Mouse (Mus musculus) CD8-positive naive resting alpha-beta T cell, adult 2 months (primary cell): Measurements from ENCODE around the gene Clpb.

Source experiments
- DNase-seq, 2 experiments: peaks; one replicate each; pipeline ENCODE4 v3.0.0; 2022; ENCODE audit warnings: low read depth in 2 of 2, low spot score in 2 of 2

The Clpb gene

DNA sequence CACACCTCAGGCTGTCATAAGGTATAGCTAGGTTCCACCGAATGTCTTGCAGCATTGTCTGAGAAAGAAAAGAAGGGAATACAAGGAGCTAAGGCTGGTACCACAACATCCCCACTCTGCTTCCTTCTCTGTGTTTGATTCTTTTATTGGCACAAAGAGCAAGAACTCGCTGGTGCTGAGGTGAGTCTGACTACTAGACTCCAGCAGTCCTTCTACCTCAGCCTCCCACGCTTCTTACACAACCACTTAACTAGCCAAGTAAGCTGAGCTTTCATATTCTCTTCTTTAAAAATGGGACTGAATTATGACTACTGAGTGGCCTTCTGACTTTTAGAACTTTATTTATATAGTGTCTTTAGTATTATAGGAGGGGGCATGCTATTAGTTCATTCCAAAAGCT, 56.9 kb downstream of the Clpb start:
- no peak for DNase-seq

DNA sequence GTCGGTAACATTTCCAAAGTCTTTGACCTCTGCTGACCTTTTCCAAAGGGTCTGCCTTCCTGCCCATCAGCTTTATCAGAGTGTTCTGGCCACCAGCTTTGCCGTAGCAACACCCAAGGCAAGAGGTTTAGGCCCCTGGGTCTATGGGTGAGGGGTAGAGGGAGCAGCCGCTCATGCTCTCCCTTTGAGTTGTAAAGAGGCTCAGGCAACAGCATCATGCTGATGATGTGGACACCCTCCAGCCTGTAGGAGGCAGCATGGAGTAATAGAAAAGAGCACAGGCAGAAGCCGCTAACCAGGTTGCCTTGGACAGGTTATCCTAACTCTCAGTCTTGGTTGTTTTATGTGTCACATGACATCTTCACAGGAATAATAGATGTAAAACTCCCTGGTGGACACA, 61.6 kb downstream of the Clpb start:
- peak in 1 of 2 experiments; percentile 8 for DNase-seq

DNA sequence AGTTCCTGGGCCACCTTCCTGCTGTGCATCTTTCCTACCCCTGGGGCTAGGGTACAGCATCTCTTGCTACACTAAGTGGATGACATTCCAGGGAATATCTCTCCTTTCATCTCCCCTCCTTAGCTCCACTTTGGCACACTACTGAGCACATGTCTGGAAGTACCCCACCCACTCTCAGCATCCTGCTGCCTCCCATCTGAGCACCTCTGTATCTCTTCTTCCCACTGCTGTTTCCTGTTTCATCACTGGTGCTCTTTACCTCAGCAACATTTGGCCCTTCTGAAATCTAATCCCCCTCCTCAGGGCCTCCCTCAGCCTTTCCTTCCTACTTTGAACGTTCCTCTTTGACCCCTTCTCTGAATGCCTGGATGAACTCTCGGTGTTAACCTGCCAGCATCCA, 63.5 kb downstream of the Clpb start:
- DNase-seq: no peak

DNA sequence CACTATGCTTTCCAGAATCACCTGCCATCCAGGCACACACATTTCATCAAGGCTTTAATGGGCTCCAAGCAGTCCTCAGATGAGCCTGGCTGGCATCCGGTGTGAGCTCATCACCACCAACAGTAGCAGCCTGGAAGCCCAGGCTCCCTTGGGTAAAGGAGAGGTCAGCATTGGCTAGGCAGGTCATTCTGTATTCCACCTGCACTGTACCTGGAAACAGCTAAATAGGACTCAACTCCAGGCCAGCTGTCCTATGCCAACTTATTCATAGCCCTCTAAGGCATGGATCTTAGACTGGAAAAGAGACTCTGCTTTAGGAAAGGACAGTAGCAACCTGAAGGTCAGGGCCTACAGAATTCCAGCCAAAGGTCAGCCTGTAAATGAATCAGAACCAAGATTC, 68.7 kb downstream of the Clpb start:
- no peak for DNase-seq

DNA sequence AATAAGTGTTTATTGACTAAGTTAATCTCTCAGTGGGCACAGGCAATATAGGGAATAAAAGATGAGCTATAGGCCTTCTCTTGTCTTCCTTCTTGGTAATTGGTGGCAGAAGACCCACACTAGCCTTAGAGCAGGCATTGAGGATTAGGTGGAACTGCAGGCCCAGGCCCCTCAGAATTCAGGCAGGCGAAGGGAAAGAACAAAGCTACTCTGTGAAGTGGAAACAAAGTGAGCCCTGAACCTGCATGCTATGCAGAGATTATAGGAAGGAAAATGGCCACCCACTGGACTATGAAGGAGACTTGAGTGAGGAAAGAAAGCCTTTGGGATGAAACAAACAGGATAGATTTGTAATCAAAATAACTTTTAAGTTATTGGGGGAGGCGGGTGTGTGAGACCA, 69.6 kb downstream of the Clpb start:
- no peak for DNase-seq

DNA sequence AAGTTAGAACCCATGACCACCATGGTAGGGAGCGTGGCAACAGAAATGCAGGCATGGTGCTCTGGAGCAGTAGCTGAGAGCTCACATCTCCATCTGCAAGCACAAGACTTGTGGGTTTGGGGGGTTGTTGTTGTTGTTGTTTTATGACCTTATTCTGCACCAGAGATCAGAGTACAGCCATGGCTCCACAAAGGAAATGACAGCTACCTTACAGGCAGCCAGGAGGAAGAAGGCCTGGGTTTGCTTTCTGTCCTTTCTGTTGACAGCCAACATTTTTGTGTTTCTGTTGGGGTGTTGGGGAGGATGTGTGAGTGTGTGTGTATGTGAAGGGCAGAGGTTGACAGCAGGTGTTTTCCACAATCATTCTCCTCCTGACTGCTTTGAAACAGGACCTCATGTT, 71.9 kb downstream of the Clpb start:
- no peak for DNase-seq

DNA sequence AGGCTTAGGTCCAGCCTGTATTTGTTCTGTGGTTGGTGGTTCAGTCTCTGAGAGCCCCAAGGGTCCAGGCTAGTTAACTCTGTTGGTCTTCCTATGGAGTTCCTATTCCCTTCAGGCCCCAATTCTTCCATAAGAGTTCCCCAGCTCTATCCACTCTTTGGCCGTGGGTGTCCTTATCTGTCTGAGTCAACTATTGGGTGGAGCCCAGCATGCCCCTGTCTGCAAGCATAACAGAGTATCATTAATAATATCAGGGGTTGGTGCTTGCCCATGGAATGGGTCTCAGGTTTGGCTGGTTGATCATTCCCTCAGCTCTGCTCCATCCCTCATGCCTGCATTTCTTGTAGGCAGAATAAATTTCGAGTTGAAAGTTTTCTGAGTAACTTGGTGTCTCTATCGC, 74.3 kb downstream of the Clpb start:
- DNase-seq: no peak

DNA sequence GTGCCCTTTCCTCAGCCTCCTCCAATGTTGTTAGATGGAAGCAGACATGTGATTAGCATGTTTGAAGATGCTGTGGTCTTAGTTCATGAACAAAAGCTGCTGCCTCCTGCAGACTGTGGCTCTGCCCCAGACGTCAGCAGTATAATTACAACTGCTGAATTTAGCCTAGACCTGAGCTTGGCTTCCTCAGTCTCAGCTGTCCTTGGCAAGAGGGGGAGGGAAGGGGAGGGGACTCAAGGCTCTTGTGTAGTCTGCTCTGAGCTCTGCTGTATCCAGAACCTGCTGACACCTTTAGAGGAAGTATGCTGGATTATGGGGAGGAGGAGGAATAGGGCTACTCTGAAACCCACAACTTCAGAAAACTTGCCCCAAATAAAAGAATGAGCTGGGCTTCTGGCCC, 76.2 kb downstream of the Clpb start:
- DNase-seq: no peak

DNA sequence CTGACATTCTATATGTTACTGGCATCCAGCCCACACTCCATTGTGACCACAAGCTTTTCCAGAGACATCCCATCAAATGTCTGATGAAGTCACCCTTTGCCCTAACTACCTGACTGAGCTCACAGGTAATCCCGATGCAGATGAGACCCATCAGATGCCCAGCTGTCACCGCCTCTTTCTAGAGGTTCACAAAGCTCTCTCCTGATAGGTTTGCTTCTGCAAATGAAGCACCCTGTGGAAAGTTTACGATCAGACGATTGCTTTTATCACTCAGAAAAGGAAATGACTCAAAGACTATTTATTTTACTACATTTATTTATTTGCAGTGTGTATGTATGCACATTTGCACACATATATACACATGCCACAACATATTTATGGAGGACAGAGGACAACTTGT, 80.1 kb downstream of the Clpb start:
- DNase-seq: no peak

DNA sequence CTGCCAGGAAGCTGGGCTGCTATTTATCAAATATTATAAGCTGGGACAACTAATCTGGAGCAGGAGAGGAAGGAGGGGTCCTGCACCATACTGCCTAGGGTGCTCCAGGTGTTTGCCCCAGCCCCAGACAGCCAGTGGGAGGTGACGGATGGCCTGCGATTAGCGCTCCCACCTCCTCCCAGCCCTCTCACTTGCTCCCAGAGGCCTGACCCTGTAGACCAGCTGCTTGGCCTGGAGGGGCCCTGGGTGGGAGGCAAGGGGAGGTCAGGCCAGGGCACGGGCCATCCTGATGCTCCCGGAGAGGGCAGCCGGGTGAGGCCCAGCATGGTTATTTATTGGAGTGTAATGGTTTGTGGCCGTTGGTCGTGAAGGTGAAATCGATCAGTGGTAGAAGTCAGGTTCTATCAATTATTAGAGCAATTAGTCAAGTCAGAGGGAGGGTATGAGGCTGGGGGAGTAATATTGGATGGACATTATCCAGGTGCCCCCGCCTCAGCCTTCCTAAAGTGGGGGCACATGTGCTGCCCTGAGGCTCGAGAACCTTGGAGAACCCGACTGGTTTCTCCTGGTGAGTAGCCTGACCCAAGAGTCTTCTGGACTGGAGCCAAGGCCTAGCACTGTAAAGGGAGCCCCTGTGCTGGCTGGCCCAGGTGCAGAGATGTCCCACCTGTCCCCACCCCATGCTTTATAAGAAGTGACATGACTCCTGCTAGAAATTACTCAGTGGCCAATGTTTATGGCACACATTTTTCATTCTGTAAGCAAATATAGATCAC, 83.3 kb downstream of the Clpb start:
- DNase-seq: no peak

DNA sequence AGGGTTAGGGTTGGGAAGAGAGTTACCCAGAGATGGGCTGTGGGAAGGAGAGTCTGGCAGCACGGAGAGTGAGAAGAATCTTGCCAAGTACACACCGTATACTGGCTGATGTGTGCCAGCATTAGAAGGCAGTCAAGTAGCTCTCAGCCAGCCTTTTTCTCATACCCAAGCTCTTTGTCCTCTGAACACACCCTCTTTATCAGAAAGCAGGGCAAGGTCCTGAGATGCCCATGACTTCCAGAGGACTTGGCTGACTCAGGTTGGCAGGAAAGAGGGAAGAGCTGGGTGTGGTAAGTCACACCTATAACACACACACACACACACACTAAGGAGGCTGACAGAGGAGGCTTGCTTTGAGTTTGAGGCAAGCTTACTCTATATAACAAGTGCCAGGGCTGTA, 86.8 kb downstream of the Clpb start:
- DNase-seq: no peak

DNA sequence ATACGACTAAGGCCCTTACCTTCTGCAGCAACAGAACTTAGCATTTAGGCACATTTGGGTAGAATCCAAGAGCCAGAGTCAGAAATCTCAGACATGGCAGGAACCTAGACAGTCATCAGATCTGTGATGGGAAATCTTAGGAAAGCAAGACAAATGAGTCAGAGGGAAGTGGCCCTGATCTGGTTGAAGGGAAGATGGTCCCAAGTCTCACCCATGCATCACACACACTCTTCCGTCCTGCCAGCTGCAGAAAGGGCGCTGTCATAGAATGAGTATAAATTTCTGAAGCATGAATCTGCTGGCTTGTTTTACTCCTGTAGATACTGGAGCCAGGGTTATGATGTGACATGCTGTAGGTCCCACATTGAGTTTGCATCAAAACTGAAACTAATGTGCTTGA, 88.9 kb downstream of the Clpb start:
- DNase-seq: no peak

DNA sequence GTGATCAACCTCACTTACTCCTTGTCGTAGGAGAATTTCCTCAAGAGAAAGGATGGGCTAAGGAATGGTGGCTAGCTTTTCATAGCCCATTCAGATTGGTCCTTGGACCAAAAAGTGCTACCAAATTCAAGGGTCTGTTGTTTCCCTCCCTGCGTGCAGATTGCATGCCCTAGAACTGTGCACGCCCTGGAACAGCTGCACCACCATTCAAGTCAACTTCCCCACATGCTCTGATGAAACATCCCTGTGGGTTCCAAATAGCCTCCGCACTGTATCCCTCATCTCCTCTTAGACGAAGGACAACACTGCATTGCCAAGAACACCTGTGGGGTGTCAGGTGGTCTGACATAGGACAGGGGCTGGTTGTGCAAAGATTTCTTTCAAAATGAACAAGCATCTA, 90.1 kb downstream of the Clpb start:
- DNase-seq: no peak

DNA sequence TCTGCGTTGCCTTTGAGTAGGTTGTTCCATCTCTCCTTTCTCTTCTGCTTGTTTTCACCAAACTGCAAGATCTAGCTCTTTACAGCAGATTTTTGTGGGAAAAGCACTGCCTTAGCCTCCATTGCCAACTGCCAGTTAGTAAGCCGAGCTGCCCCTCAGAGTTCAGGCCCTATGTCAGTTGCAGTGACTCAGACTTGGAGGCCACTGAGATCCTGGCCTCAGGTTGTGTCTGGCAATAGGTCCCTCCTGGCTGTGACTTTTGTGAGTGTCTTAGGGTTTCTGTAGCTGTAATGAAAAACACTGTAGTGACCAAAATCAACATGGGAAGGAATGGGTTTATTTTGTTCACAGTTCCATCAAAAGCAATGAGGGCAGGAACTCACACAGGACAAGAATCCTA, 91.0 kb downstream of the Clpb start:
- no peak for DNase-seq

DNA sequence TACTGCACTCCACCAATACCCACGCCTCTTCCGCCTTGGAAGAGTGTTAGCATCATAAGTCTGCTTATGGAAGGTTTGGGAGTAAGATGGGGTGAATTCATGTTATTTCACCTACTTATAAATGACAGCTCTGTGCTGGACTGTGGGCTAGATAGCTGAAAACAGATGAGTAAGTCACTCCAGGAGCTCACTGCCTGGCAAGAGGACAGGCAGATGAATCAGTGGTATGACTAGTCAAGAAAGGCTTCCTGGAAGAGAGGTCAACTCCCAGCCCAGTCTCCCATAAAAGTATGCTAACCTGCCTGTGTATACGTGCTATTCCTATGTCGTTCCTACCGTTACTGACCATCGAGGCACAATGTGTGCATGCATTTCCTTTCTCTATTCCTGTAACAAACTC, 91.9 kb downstream of the Clpb start:
- DNase-seq: no peak

DNA sequence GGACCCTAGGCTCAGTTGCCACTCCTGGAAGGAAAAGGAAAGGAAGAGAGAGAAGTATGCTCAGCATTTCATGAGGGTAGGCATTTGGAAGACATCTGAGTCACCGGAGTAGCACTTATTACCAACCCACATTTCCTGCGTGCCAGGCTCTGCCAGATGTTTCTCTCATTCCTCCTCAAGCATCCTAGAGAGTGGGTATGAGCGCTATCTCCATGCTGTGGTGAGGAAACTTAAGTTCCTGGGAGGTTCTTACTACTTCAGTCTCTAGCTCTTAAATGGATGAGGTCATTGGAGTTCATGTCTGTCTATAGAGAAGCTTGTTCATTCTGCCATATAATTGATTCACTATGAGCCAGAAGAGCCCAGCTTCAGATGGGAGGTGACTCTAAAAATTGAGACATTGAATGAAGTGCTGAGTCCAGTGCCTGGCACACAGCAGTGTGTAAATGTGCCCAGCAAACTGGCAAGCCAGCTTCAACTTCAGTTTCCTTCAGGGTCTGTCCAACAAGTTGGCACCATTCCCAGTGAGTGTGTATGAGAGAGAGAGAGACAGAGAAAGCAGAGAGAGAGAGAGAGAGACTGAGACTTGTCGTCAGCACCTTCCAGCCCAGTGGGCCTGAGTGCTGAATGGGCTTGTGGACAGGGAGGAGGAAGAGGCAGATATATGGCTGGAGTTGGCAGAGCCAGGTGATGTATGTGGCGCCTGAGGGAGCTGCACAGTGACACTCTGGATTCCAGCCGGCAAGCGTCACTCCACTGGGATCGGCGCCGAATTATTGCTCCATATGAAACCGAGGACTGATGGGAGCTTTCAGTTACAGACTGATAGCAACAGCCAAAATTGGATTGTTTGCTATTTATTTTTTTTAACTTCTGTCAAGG, 98.7 kb downstream of the Clpb start:
- no peak for DNase-seq

DNA sequence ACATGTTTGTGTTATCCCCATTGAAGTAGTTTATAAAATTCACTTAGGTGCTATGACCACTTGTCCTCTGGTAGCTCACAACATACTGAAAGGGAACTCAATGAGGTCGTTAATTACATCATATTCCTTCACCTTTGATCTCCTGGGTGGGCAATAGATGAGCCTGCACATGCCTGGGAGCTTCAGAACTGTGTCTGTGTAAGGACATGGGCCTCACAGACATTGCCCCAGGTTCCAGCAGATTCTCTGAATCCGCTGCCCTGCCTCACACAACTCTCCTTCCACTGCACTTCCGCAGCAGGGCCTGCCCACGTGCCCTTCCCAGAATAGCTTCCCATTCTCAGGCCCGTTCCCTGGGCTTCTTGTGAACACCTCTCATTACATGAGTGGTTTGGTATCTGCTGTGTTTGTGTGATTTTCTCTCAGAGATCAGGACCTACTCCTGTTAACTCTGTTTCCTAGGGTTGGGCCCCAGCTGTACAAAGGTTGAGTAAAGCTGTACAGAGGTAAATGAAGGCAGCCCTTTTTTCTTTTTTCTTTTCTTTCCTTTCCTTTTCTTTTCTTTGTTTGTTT, 104.0 kb downstream of the Clpb start:
- no peak for DNase-seq

DNA sequence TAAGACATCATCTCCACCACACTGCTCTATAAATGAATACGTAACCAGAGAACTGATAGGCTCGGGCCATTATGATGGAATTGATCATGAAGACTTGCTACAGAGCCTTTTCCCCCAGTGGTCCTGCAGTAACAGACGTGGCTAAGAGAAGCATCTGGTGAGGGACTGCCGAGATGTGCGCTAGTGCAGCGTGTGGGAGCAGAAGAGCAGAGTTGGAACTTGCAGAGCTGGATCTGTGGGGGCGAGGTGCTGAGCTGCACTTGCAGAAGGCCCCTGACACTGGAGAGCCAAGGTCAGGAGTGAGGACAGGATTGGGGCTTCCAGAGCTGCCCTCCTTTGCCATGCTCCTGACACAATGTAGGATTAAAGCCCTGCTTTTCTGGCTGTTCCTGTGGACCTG, 106.6 kb downstream of the Clpb start:
- DNase-seq: no peak

DNA sequence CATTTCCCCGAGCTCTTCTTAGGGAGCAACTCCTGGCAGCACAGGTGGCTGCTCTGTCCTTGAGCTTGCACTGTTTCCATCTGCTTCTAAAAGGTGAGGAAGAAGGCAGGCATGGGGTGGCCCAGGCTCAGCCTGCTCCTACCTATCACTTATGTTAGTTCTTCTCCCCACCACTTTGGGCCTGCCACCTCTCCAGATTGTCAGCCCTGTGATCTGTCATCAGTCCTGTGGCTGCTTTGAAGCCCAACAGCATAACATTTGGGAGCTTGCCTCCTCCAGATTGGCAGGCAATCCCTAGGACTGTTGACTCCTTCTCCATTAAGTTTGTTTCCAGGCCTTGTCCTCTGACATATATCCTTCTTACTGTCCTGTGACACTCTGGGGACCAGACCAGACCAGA, 108.2 kb downstream of the Clpb start:
- no peak for DNase-seq

DNA sequence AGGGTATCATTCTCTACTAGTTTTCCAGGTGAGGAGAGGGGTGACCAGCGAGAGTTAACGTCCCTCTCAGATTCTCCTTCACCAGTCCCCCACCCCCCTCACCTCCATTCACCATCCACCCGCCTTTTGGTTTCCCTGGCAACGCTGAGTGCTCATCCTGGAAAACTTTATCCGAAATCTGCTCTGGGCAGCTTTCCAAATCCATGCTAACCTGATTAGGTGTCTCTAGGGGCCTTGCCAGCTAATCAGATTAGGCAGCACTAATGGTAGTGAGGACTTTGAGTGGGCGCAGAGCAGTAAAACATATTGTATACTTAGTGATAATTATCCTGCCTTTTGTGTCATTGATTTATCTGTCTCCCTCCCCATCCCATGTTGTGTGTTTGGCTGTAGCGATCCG, 109.3 kb downstream of the Clpb start:
- no peak for DNase-seq

DNA sequence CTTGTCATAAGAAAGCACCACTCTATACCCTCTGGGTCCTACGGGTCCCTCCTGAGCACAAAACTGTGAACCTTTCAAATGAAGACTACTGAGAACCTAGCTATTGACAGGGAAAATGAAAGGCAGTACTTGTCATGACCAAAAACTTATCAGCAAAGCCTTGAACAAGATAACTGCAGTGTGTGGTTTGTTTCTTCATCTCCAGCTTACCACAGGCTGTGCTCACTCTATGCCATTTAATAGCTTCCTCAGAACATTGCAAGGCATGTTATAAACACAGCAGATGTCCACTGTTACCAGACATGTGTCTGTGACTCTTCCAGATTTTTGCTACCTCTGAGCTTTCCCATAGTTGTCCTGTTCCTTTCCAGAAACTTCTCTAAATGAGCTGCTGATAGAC, 113.6 kb downstream of the Clpb start:
- DNase-seq: no peak

DNA sequence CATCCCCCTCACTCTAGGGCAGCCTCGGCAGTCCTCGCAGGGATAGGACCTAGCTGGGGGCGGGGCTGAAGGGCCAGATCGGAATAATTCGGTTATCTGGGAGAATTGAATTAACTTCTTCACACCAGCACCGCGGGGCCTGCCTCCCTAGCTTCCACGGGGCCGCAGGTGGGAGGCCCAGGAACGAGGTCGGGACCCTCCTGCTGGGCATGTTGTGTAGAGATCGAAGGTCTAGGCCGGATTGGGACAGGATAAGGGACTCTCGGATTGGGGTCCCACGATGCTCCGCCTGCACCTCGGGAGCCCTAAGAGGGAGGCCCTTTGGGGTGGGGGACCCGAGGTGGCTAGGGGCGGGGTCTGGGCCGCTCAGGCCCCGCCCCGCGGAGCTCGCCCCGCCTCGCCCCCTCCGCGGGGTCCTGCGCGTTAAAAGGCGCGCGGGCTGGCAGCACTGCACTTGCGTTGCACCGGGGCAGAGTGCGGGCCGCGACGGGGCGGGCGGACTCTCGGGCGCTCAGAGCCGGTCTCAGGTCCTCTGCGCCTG, 154.5 kb downstream of the Clpb start, which contains the start of gene Phox2a:
Gene Phox2a, plus strand, starts transcription at position 453 of the 541 bp plus-strand sequence.
- DNase-seq: no peak
